Mouse (Mus musculus): ENCODE data around the gene Acot9. TPM values are rescaled to one million over a fixed set of nuclear protein-coding genes. Genes with fewer than 3 reads are reported as not detected.

Acot9 gene
- polyA plus RNA-seq (2017; shearing (Covaris generic)), result 107 TPM

DNA sequence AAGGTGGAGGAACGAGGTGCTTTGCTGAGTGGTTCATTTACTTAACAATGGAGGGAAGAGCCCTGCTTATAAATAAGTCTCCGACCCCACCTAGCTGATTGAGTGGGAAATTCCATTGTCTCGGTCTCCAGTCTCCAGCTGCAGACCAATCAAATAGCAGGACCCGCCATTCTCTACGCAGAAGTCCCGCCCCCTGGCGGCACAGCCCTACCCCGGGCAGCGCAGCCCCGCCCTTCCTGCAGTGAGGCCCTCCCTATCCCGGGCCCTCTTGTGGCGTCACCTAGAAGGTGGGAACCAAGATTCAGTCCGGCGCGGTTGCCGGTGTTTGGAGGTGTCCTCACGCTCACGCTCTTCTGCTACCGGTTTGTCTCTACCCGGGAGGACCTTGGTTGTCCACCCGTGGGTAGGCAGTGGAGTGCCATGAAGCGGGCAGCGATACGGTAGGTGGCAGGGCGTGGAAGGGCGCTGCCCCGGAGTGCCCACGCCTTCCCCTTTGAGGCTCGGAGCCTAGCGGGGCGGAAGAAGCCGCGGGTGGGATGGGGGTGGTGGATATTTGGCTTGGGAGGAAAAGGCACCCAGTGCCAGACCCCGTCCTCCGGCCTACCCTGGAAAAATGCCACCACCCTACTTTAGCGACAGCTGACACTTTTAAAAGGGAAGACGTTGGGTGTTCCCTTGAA is at the start of gene Acot9:
Gene Acot9, plus strand, starts transcription at position 209 of the 680 bp plus-strand sequence.

DNA sequence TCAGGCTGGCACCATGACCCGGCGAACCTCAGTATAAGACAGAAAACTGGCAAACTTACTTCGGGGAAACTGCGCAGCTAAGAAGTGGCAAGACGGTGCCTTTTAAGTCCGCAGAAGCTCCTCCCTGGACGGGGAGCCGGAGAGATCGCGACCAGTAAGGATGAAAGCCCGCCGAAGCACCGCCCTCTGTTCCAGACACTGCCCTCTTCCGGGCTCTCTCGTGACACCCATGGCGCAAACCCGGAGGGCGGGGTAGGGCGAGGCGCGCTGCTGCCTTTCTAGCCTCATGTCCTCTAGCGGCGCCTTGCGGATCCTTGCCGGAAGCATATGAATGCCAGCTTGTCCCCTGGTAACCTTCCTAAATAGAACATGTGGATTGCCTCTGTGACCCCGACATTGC is 46.0 kb upstream of the Acot9 start, which contains the start of gene Sat1:
Gene Sat1, minus strand, starts transcription at position 179 of the 400 bp plus-strand sequence.

DNA sequence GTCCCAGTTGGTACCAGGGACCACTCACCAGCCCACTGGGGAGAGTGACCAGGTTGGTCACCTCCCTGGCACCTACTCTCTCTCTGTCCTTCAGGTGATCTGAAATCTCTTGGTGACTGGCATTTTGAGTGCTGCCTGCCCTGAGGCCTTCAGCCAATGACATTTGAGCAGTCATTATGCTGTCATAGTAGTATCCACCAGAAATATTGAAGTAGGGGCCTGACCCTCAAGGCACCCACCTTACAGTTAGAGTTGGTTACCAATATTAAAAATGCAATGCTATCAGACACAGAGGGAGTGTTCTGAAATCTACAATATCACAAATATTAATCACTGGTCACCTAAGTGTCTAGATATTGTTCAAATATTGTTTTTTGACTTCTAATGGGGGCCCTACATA is 78.4 kb downstream of the Acot9 start, which contains the start of gene Prdx4:
Gene Prdx4, minus strand, starts transcription at position 101 of the 400 bp plus-strand sequence.

Other genes starting within 250 kb of the Acot9 start
- not detected for gene Magea5, start 199.3 kb upstream of the Acot9 start, polyA plus RNA-seq (2017; shearing (Covaris generic))
- gene Magea1, start 172.7 kb upstream of the Acot9 start, polyA plus RNA-seq (2017; shearing (Covaris generic)), result not detected
- gene Magea2, start 168.8 kb upstream of the Acot9 start, polyA plus RNA-seq (2017; shearing (Covaris generic)), result not detected
- gene Cldn34b2, start 134.0 kb upstream of the Acot9 start, polyA plus RNA-seq (2017; shearing (Covaris generic)), result not detected
- 336 TPM for gene Sat1, start 46.0 kb upstream of the Acot9 start, polyA plus RNA-seq (2017; shearing (Covaris generic))
- 47.9 TPM for gene Prdx4, start 78.3 kb downstream of the Acot9 start, polyA plus RNA-seq (2017; shearing (Covaris generic))